Mouse (Mus musculus) midbrain, embryonic 12.5 days (tissue): ENCODE measurements around the gene Aplp2. TPM values are rescaled to one million over a fixed set of nuclear protein-coding genes. Genes with fewer than 3 reads are reported as not detected.

Experiments
- ATAC-seq: fragments of 200-750 bp; cut with Nextera tagmentation; 2 replicates; pipeline ENCODE4 v1.8.0; 2017; ENCODE audit warnings: low read depth, moderate TSS enrichment, moderate library complexity; ENCODE audit not compliant: low FRiP score
- H3K27ac ChIP-seq: fragments of 300-500 bp; sonication (generic); replicated peaks from 2 replicates; pipeline ENCODE4 v1.5.1; 2016; ENCODE audit warnings: mild to moderate bottlenecking
- H3K27me3 ChIP-seq: fragments of 300-500 bp; sonication (generic); 2 replicates; pipeline ENCODE4 v1.6.1; 2016; ENCODE audit warnings: mild to moderate bottlenecking
- H3K36me3 ChIP-seq: fragments of 300-500 bp; sonication (generic); 2 replicates; pipeline ENCODE4 v1.6.1; 2016
- H3K4me1 ChIP-seq: fragments of 300-500 bp; sonication (generic); 2 replicates; pipeline ENCODE4 v1.6.1; 2016
- H3K4me2 ChIP-seq: fragments of 300-500 bp; sonication (generic); replicated peaks from 2 replicates; pipeline ENCODE4 v1.6.1; 2016; ENCODE audit warnings: mild to moderate bottlenecking, moderate library complexity
- H3K4me3 ChIP-seq: fragments of 300-500 bp; sonication (generic); 2 replicates; pipeline ENCODE4 v1.5.1; 2016; ENCODE audit warnings: mild to moderate bottlenecking
- H3K9ac ChIP-seq: fragments of 300-500 bp; sonication (generic); replicated peaks from 2 replicates; pipeline ENCODE4 v1.6.1; 2016; ENCODE audit warnings: mild to moderate bottlenecking, moderate library complexity
- H3K9me3 ChIP-seq: fragments of 300-500 bp; sonication (generic); 2 replicates; pipeline ENCODE4 v1.6.1; 2016; ENCODE audit warnings: mild to moderate bottlenecking
- WGBS: fragments of 180-500 bp; shearing (Covaris S2); methylation state at CpG from one replicate; pipeline ENCODE4 v1.1.7; 2016; 5-methylcytosine and 5-hydroxymethylcytosine counted together
- polyA plus RNA-seq: library from polyadenylated mRNA; unstranded; fragments of >200 nt; fragmentation: Nextera tagmentation; extraction: Ambion mirVana; gene quantifications from 2 replicates; pipeline ENCODE4 v1.2.1, GENCODE M21; 2016

Aplp2 gene
- polyA plus RNA-seq, 1 experiment from 2014 or later = 255 TPM

DNA sequence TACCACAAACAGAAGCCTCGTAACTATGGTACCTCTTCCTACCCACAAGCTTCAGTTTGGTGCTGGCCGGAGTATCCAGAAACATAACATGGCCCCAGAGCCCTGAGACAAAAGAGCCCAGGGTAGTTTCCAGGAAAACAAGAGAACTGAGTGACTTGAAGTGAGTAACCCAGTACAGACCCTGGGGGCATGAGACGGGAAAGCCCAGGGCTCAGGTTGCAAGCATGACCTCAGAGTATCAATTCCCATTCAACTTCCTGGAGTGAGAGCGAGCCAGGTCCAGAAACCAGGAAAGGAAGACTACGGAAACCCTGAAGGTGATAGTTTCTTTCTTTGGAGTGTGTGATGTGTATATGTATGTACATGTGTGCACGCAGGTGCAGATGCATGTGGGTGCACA is 94.1 kb downstream of the Aplp2 start:
- Histone ChIP-seq H3K4me3 (no peak overlapping the region), H3K4me1 (no peaks in the 10 kb centered on the region; the same call in 1 of the 2 replicates), H3K27ac (no peak overlapping the region), H3K9me3 (no peaks in the 10 kb centered on the region), H3K27me3 (no peaks in the 10 kb centered on the region), H3K4me2 (no peak overlapping the region), H3K36me3 (no peaks in the 10 kb centered on the region), H3K9ac (no peak overlapping the region)
- 85% methylated on average over 6 of the region's 6 CpGs for WGBS
- ATAC-seq = no peak

DNA sequence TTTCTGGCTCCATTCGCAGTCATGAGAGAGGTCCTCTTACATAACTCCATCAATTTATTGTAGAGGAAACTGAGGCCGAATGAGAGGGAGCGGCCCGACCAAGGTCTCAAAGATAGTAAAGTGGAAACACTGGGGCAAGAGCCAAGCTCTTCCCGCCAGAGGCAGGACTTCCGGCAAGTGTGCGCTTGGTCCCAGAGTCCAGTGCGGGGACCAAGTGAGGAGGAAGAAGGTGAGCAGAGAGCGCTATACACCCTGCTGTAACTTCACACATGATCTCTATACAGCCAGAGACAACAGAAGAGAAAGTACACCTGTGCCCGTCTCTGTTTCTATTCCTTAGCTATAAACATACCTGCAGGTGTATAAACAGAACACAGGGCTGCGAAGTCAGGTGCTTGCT is 94.5 kb downstream of the Aplp2 start:
- Histone ChIP-seq H3K9me3 (no peaks in the 10 kb centered on the region), H3K36me3 (no peaks in the 10 kb centered on the region), H3K27ac (no peak overlapping the region), H3K4me1 (no peaks in the 10 kb centered on the region; the same call in 1 of the 2 replicates), H3K9ac (no peak overlapping the region), H3K27me3 (no peaks in the 10 kb centered on the region), H3K4me2 (no peak overlapping the region), H3K4me3 (no peak overlapping the region)
- 94% methylated on average over 11 of the region's 11 CpGs for WGBS
- ATAC-seq = no peak

DNA sequence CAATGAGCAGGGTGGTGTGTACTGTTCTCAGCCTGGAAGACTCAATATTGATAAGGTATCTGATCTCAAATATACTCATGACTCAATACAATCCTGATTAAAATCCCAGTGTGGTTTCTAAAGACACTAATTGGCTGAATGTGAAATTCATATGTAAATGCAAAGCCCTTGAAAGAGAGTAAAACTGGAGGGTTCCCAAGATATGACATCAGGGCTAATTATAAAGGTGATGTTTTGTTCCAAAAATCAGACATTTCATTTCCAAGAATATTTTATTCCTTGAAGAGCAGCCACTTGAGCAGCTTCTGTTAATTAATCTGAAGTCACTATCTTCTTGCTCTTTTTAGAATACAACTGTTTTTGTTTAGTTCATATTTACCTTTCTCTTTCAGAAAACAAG is 96.0 kb downstream of the Aplp2 start:
- ATAC-seq = no peak
- H3K36me3 ChIP-seq = no peaks in the 10 kb centered on the region
- no peak overlapping the region for H3K4me3 ChIP-seq
- no peaks in the 10 kb centered on the region for H3K27me3 ChIP-seq
- no peaks in the 10 kb centered on the region for H3K9me3 ChIP-seq
- no peaks in the 10 kb centered on the region; the same call in 1 of the 2 replicates for H3K4me1 ChIP-seq
- H3K27ac ChIP-seq = no peak overlapping the region
- no peak overlapping the region for H3K9ac ChIP-seq
- no peak overlapping the region for H3K4me2 ChIP-seq

DNA sequence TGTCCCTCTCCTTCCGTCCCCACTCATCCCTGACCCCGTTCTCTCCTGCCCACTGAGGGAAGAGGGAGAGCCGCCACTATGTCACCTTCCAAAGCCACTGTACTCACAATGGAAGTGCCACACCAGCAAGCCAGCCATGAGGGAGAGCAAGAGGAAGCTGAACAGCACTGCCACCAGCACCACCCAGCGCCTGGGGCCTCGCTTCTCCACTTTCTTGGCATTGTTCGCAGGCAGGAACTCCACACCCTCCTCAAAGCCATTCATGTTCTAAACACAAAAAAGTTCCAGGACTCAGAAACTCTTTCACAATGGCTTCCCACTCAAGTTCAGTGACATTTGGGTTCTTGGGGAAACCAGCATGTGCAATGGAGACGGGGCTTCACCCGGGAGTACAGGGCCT is 103.2 kb downstream of the Aplp2 start:
- H3K4me3 ChIP-seq = no peak overlapping the region
- no peak for ATAC-seq

More for the DNA sequence above, 103.2 kb downstream of the Aplp2 start:
- Histone ChIP-seq H3K9ac (no peak overlapping the region), H3K27ac (no peak overlapping the region), H3K4me1 (no peaks in the 10 kb centered on the region), H3K9me3 (no peaks in the 10 kb centered on the region), H3K27me3 (no peaks in the 10 kb centered on the region), H3K4me2 (no peak overlapping the region), H3K36me3 (no peaks in the 10 kb centered on the region)
- WGBS = 91% methylated on average over 8 of the region's 8 CpGs

Other genes with a start within 250 kb of the Aplp2 start
- gene Zbtb44, start 181.2 kb downstream of the Aplp2 start, polyA plus RNA-seq = 7.1 and 7.6 TPM in 2 replicates
- 0.35 and 1.0 TPM in 2 replicates for gene St14, start 80.0 kb downstream of the Aplp2 start, polyA plus RNA-seq
- gene Prdm10, start 68.7 kb upstream of the Aplp2 start, polyA plus RNA-seq = 10.1 and 10.2 TPM in 2 replicates
- gene Nfrkb, start 174.4 kb upstream of the Aplp2 start, polyA plus RNA-seq = 29.7 and 30.6 TPM in 2 replicates